Mouse (Mus musculus): Measurements from ENCODE around the gene Rhebl1. TPM values are rescaled to one million over a fixed set of nuclear protein-coding genes. Genes with fewer than 3 reads are reported as not detected.
"Not testable (repeated sequence)": the region's sequence is repeated elsewhere in the genome, so short reads cannot be mapped to it uniquely, and the experiment has no call there.

Gene Rhebl1
- polyA plus RNA-seq, 1 experiment from 2014 or later, result 3.4 TPM

DNA sequence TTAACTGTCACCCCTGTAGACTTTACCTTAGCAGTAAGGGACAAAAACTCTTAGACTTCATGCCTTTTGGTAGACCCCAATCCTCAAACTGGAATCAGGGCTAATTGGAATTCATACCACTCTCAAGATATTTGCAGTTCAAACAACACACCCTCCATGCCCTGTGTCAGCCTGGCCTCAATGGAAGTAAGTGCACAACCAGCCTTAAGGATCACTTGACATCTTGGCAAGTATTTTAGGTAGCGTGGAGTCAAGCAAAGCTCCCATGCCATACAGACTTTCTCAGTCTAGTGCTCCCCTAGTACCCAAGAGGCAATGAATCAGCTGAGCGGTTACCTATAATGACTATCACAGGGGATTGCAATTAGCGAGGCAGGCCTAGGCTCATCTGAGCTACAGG, 36.7 kb upstream of the Rhebl1 start:
- no peak overlapping the region for H3K4me2 ChIP-seq (ENCODE audit: low read depth, low read length)
- peaks cover 17% of the 10 kb centered on the region for H3K4me1 ChIP-seq (ENCODE audit: control insufficient read depth, low read depth, low read length)
- no peak for ATAC-seq (ENCODE audit: low read depth)
- 0 out of 2 replicates have a peak overlapping the region, but pooled peaks have one; percentile 9 for H3K9ac ChIP-seq (ENCODE audit: low read depth, low read length)
- no peaks in the 10 kb centered on the region for H3K27me3 ChIP-seq (ENCODE audit: control insufficient read depth, insufficient read depth, low read depth, low read length)
- 77% methylated on average over 3 of the region's 3 CpGs for WGBS (ENCODE audit: insufficient replicate concordance)
- H3K9me3 ChIP-seq (replicated peaks; ENCODE audit: control insufficient read depth, low read length), result 0 out of 2 replicates have a peak, but pooled peaks cover 2% of the 10 kb centered on the region
- peaks cover 8% of the 10 kb centered on the region for H3K36me3 ChIP-seq (ENCODE audit: control insufficient read depth, insufficient read depth)
- no peak overlapping the region for H3K4me3 ChIP-seq (ENCODE audit: low read depth, low read length)
- H3K27ac ChIP-seq (ENCODE audit: low read length), result no peak overlapping the region

- Histone ChIP-seq H3K27ac (ENCODE audit: low read length) (no peak overlapping the region), H3K27me3 (ENCODE audit: control insufficient read depth, insufficient read depth, low read depth, low read length) (no peaks in the 10 kb centered on the region), H3K36me3 (ENCODE audit: control insufficient read depth, insufficient read depth) (peaks cover 8% of the 10 kb centered on the region), H3K4me1 (ENCODE audit: control insufficient read depth, low read depth, low read length) (peaks cover 9% of the 10 kb centered on the region), H3K9me3 (replicated peaks; ENCODE audit: control insufficient read depth, low read length) (0 out of 2 replicates have a peak, but pooled peaks cover 2% of the 10 kb centered on the region), H3K4me3 (ENCODE audit: low read depth, low read length) (no peak overlapping the region), H3K9ac (ENCODE audit: low read depth, low read length) (no peak overlapping the region), H3K4me2 (ENCODE audit: low read depth, low read length) (no peak overlapping the region)
- no peak for ATAC-seq (ENCODE audit: low read depth)
- 39% methylated on average over 8 of the region's 8 CpGs for whole genome bisulfite sequencing (ENCODE audit: insufficient replicate concordance)
Measured at GRCm38 (mm10) chr15:98930017-98930734, 35.8 kb upstream of the Rhebl1 start.

GRCm38 (mm10) chr15:98928598-98929240, 34.4 kb upstream of the Rhebl1 start:
- 0 out of 2 replicates have a peak, but pooled peaks cover 2% of the 10 kb centered on the region for H3K9me3 ChIP-seq (replicated peaks; ENCODE audit: control insufficient read depth, low read length)
- no peak for ATAC-seq (ENCODE audit: low read depth)
- H3K27me3 ChIP-seq (ENCODE audit: control insufficient read depth, insufficient read depth, low read depth, low read length), result no peaks in the 10 kb centered on the region
- H3K36me3 ChIP-seq (ENCODE audit: control insufficient read depth, insufficient read depth), result peaks cover 8% of the 10 kb centered on the region
- no peak overlapping the region for H3K4me2 ChIP-seq (ENCODE audit: low read depth, low read length)
- 16% methylated on average over 13 of the region's 13 CpGs for WGBS (ENCODE audit: insufficient replicate concordance)
- H3K27ac ChIP-seq (ENCODE audit: low read length), result no peak overlapping the region
- no peak overlapping the region for H3K4me3 ChIP-seq (ENCODE audit: low read depth, low read length)
- no peak overlapping the region for H3K9ac ChIP-seq (ENCODE audit: low read depth, low read length)
- peaks cover 8% of the 10 kb centered on the region for H3K4me1 ChIP-seq (ENCODE audit: control insufficient read depth, low read depth, low read length)

DNA sequence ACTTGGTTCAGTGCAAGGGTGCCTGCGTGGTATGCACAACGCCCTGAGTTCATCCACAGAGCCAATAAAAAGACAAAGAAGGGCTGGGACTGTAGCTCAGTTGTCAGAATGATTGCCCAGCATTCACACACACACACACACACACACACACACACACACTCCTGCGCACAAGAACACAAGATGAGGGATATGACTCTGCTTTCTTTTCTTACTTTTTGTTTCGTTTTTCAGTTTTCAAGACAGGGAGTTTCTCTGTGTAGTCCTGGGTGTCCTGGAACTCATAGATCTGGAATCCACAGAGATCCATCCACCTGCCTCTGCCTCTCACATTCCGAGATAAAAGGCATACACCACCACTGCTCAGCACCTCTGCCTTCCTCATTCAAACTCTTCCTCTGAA, 33.2 kb upstream of the Rhebl1 start:
- Histone ChIP-seq H3K4me3 (ENCODE audit: low read depth, low read length) (no peak overlapping the region), H3K4me2 (ENCODE audit: low read depth, low read length) (no peak overlapping the region), H3K4me1 (ENCODE audit: control insufficient read depth, low read depth, low read length) (peaks cover 8% of the 10 kb centered on the region), H3K27ac (ENCODE audit: low read length) (no peak overlapping the region), H3K36me3 (ENCODE audit: control insufficient read depth, insufficient read depth) (peaks cover 8% of the 10 kb centered on the region), H3K9ac (ENCODE audit: low read depth, low read length) (no peak overlapping the region), H3K27me3 (ENCODE audit: control insufficient read depth, insufficient read depth, low read depth, low read length) (no peaks in the 10 kb centered on the region), H3K9me3 (replicated peaks; ENCODE audit: control insufficient read depth, low read length) (0 out of 2 replicates have a peak, but pooled peaks cover 2% of the 10 kb centered on the region)
- WGBS (ENCODE audit: insufficient replicate concordance), result 63% methylated on average over 5 of the region's 5 CpGs
- ATAC-seq (ENCODE audit: low read depth), result no peak

GRCm38 (mm10) chr15:98924682-98925081, 30.3 kb upstream of the Rhebl1 start:
- WGBS (ENCODE audit: insufficient replicate concordance), result 49% methylated on average over 3 of the region's 3 CpGs
- no peak overlapping the region for H3K4me2 ChIP-seq (ENCODE audit: low read depth, low read length)

DNA sequence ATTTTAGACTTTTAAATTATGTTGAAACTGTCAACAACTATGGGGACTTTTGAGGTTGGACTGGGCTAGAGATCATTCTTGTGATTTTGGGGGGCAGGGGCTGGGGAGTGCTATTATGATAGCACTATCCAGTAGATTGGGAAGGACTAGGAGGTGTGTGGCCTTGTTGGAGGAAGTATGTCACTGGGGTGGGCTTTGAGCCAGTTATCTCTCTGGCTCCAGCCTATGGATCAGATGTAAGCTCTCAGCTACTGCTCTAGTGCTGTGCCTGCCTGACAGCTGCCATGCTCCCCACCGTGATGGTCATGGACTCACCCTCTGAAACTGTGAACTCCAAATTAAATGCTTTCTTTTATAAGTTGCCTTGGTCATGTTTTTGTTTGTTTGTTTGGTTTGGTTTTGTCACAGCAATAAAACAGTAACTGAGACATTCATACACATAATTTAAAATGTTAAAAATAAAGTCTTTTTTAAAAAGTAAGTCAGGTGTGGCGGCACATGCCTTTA, 28.7 kb upstream of the Rhebl1 start:
- Histone ChIP-seq H3K9me3 (replicated peaks; ENCODE audit: control insufficient read depth, low read length) (0 out of 2 replicates have a peak, but pooled peaks cover 2% of the 10 kb centered on the region), H3K27ac (ENCODE audit: low read length) (peak overlapping the region; percentile 50), H3K4me2 (ENCODE audit: low read depth, low read length) (no peak overlapping the region), H3K4me3 (ENCODE audit: low read depth, low read length) (no peak overlapping the region), H3K4me1 (ENCODE audit: control insufficient read depth, low read depth, low read length) (peaks cover 7% of the 10 kb centered on the region; the same call in 1 of the 2 replicates), H3K27me3 (ENCODE audit: control insufficient read depth, insufficient read depth, low read depth, low read length) (no peaks in the 10 kb centered on the region), H3K36me3 (ENCODE audit: control insufficient read depth, insufficient read depth) (no peaks in the 10 kb centered on the region), H3K9ac (ENCODE audit: low read depth, low read length) (no peak overlapping the region)
- ATAC-seq (ENCODE audit: low read depth), result no peak
- WGBS (ENCODE audit: insufficient replicate concordance), result 56% methylated on average over 2 of the region's 2 CpGs

More at GRCm38 (mm10) chr15:98924682-98925081, 30.3 kb upstream of the Rhebl1 start:
- ATAC-seq (ENCODE audit: low read depth), result peak; percentile 72
- Histone ChIP-seq H3K27me3 (ENCODE audit: control insufficient read depth, insufficient read depth, low read depth, low read length) (no peaks in the 10 kb centered on the region), H3K4me1 (ENCODE audit: control insufficient read depth, low read depth, low read length) (peaks cover 2% of the 10 kb centered on the region; the same call in 1 of the 2 replicates), H3K36me3 (ENCODE audit: control insufficient read depth, insufficient read depth) (no peaks in the 10 kb centered on the region), H3K4me3 (ENCODE audit: low read depth, low read length) (no peak overlapping the region), H3K9ac (ENCODE audit: low read depth, low read length) (no peak overlapping the region), H3K9me3 (replicated peaks; ENCODE audit: control insufficient read depth, low read length) (0 out of 2 replicates have a peak, but pooled peaks cover 2% of the 10 kb centered on the region), H3K27ac (ENCODE audit: low read length) (peak overlapping the region; percentile 28)

DNA sequence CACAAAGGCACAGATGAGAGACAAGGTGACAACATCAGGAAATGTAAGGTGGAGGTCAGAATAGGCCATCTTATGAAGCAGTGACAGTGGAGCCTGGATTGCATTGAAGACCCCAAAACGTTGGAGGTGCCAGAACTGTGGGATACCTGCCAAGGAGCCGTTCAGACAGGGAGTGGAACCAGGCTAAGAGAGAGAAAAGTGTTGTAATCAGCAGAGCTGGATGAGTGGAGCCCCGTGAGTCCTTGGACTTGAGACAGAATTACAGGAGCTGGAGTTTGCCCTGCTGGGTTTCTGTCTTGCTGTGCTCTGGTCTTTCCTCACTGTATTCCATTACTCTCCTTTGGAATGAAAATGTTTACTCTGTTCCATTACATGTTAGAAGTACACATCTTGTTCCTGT, 28.2 kb upstream of the Rhebl1 start:
- ATAC-seq (ENCODE audit: low read depth), result no peak
- no peaks in the 10 kb centered on the region for H3K36me3 ChIP-seq (ENCODE audit: control insufficient read depth, insufficient read depth)
- H3K27me3 ChIP-seq (ENCODE audit: control insufficient read depth, insufficient read depth, low read depth, low read length), result no peaks in the 10 kb centered on the region
- H3K4me1 ChIP-seq (ENCODE audit: control insufficient read depth, low read depth, low read length), result peaks cover 7% of the 10 kb centered on the region; the same call in 1 of the 2 replicates
- 0 out of 2 replicates have a peak, but pooled peaks cover 2% of the 10 kb centered on the region for H3K9me3 ChIP-seq (replicated peaks; ENCODE audit: control insufficient read depth, low read length)
- H3K4me3 ChIP-seq (ENCODE audit: low read depth, low read length), result no peak overlapping the region
- peak overlapping the region; percentile 59 for H3K27ac ChIP-seq (ENCODE audit: low read length)
- H3K4me2 ChIP-seq (ENCODE audit: low read depth, low read length), result no peak overlapping the region
- H3K9ac ChIP-seq (ENCODE audit: low read depth, low read length), result no peak overlapping the region
- WGBS (ENCODE audit: insufficient replicate concordance), result 29% methylated on average over 3 of the region's 3 CpGs

DNA sequence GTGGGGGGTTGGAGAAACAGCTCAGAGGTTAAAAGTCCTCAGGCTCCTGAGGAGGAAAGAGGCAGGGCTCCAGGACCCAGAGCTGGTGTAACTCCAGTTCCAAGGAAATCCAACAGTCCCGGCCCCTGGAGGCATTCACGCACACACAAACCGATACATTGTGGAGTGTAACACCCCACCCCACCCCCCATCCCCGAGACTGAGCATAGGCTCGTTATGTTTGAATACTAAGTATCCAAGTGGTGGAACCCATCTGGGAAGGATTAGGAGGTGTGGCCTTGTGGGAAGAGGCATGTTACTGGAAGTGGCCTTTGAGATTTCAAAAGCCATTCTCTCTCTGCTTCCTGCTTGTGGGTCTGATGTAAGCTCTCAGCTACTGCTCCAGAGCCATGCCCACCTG, 27.2 kb upstream of the Rhebl1 start:
- no peak for ATAC-seq (ENCODE audit: low read depth)
- Histone ChIP-seq H3K27ac (ENCODE audit: low read length) (no peak overlapping the region), H3K4me1 (ENCODE audit: control insufficient read depth, low read depth, low read length) (peaks cover 13% of the 10 kb centered on the region), H3K4me3 (ENCODE audit: low read depth, low read length) (no peak overlapping the region), H3K9me3 (replicated peaks; ENCODE audit: control insufficient read depth, low read length) (0 out of 2 replicates have a peak, but pooled peaks cover 2% of the 10 kb centered on the region), H3K9ac (ENCODE audit: low read depth, low read length) (no peak overlapping the region), H3K36me3 (ENCODE audit: control insufficient read depth, insufficient read depth) (no peaks in the 10 kb centered on the region), H3K4me2 (ENCODE audit: low read depth, low read length) (no peak overlapping the region), H3K27me3 (ENCODE audit: control insufficient read depth, insufficient read depth, low read depth, low read length) (no peaks in the 10 kb centered on the region)
- WGBS (ENCODE audit: insufficient replicate concordance), result 69% methylated on average over 5 of the region's 5 CpGs

DNA sequence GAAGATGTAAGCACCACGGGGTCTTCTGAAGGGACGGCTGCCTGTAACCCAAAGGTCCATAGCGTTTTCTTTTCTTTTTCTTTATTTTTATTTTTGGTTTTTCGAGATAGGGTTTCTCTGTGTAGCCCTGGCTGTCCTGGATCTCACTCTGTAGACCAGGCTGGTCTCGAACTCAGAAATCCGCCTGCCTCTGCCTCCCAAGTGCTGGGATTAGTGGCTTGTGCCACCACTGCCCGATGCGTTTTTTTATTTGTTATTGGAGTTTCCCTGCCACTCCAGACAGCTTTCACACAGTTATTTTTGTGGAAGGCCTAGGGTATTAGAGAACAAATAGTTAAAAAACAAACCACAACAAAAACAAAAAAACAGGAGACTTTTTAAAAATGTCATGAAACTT, 24.2 kb upstream of the Rhebl1 start:
- not testable (repeated sequence) for ATAC-seq (ENCODE audit: low read depth); H3K9me3 ChIP-seq (replicated peaks; ENCODE audit: control insufficient read depth, low read length)

More for the DNA sequence above, 24.2 kb upstream of the Rhebl1 start:
- not testable (repeated sequence) for H3K27me3 ChIP-seq (ENCODE audit: control insufficient read depth, insufficient read depth, low read depth, low read length); H3K36me3 ChIP-seq (ENCODE audit: control insufficient read depth, insufficient read depth)
- Histone ChIP-seq H3K4me1 (ENCODE audit: control insufficient read depth, low read depth, low read length) (peaks cover 13% of the 10 kb centered on the region), H3K4me3 (ENCODE audit: low read depth, low read length) (peak overlapping the region; percentile 83), H3K4me2 (ENCODE audit: low read depth, low read length) (peak overlapping the region; percentile 61), H3K9ac (ENCODE audit: low read depth, low read length) (peak overlapping the region; percentile 60), H3K27ac (ENCODE audit: low read length) (peak overlapping the region; percentile 20)
- 24% methylated on average over 8 of the region's 8 CpGs for WGBS (ENCODE audit: insufficient replicate concordance)
